Mouse (Mus musculus) embryonic facial prominence, embryonic 11.5 days (tissue): ENCODE data around the gene Zbtb21. TPM values are rescaled to one million over a fixed set of nuclear protein-coding genes. Genes with fewer than 3 reads are reported as not detected.

ENCODE experiments used
- ATAC-seq: fragments of 200-750 bp; cut with Nextera tagmentation; replicated peaks from 2 replicates; pipeline ENCODE4 v1.8.0; 2017; ENCODE audit warnings: low read depth; ENCODE audit not compliant: insufficient number of reproducible peaks, low FRiP score, low TSS enrichment
- DNase-seq: peaks from one replicate; pipeline ENCODE4 v3.0.0-alpha.2; 2015; ENCODE audit warnings: low spot score
- H3K27ac ChIP-seq: fragments of 300-500 bp; sonication (generic); replicated peaks from 2 replicates; pipeline ENCODE4 v1.5.1; 2014; ENCODE audit warnings: mild to moderate bottlenecking, low read depth, low read length, control low read depth
- H3K27me3 ChIP-seq: fragments of 300-500 bp; sonication (generic); 2 replicates; pipeline ENCODE4 v1.6.1; 2014; ENCODE audit warnings: mild to moderate bottlenecking, low read length, moderate library complexity, mixed read lengths; ENCODE audit not compliant: control insufficient read depth, insufficient read depth
- H3K36me3 ChIP-seq: fragments of 300-500 bp; sonication (generic); replicated peaks from 2 replicates; pipeline ENCODE4 v1.6.1; 2014; ENCODE audit warnings: low read depth, mild to moderate bottlenecking, low read length, moderate library complexity, mixed read lengths; ENCODE audit not compliant: control insufficient read depth, insufficient read depth
- H3K4me1 ChIP-seq: fragments of 300-500 bp; sonication (generic); 2 replicates; pipeline ENCODE4 v1.6.1; 2014; ENCODE audit warnings: low read length, mixed read lengths; ENCODE audit not compliant: control insufficient read depth, insufficient read depth
- H3K4me2 ChIP-seq: fragments of 300-500 bp; sonication (generic); 2 replicates; pipeline ENCODE4 v1.6.1; 2014; ENCODE audit warnings: low read depth, mild to moderate bottlenecking, control low read depth, low read length, moderate library complexity
- H3K4me3 ChIP-seq: fragments of 300-500 bp; sonication (generic); 2 replicates; pipeline ENCODE4 v1.5.1; 2014; ENCODE audit warnings: low read depth, low read length, control low read depth
- H3K9ac ChIP-seq: fragments of 300-500 bp; sonication (generic); replicated peaks from 2 replicates; pipeline ENCODE4 v1.6.1; 2014; ENCODE audit warnings: mild to moderate bottlenecking, control low read depth, low read length
- H3K9me3 ChIP-seq: fragments of 300-500 bp; sonication (generic); replicated peaks from 2 replicates; pipeline ENCODE4 v1.6.1; 2016; ENCODE audit warnings: mild to moderate bottlenecking, low read length, inconsistent platforms, mixed read lengths; ENCODE audit not compliant: control insufficient read depth
- WGBS: fragments of 180-500 bp; shearing (Covaris S2); extraction: QIAGEN DNeasy Blood & Tissue Kit; methylation state at CpG from one replicate; pipeline ENCODE4 v1.1.7; 2014; 5-methylcytosine and 5-hydroxymethylcytosine counted together
- polyA plus RNA-seq: library from polyadenylated mRNA; unstranded; fragments of >200 nt; fragmentation: Nextera tagmentation; extraction: Ambion mirVana; gene quantifications from 2 replicates; pipeline ENCODE4 v1.2.1, GENCODE M21; 2014

Zbtb21 gene
- polyA plus RNA-seq, 1 experiment from 2014 or later = 14.2 TPM

GRCm38 (mm10) chr16:97981362-97981761 is 18.9 kb upstream of the Zbtb21 start:
- Histone ChIP-seq H3K27ac (no peak overlapping the region), H3K4me3 (no peak overlapping the region), H3K9me3 (no peaks in the 10 kb centered on the region), H3K9ac (no peak overlapping the region), H3K4me1 (no peaks in the 10 kb centered on the region), H3K36me3 (no peaks in the 10 kb centered on the region), H3K27me3 (no peaks in the 10 kb centered on the region), H3K4me2 (no peak overlapping the region)
- WGBS = 85% methylated on average over 1 of the region's 1 CpGs
- ATAC-seq (no peak), DNase-seq (no peak)

DNA sequence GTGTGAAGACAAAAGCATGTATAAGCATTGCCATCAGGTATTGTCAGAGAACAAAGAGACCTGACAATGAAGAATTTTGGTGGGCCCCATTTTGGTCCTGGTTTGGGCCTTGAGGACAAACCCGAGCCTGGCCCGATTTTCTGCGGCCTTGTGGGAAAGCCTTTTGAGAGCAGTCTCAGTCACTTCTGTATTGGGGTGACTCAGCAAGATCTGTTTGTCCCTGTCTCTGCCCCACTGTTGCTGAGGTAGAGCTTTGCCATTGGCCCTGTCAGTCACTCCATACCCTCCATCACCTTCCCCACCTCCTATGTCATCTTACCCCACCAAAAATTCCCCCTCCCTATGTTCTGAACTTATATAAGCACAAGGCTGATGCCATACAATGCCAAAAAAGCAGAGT is 15.3 kb upstream of the Zbtb21 start:
- H3K9me3 ChIP-seq = no peaks in the 10 kb centered on the region
- no peaks in the 10 kb centered on the region for H3K36me3 ChIP-seq
- H3K9ac ChIP-seq = no peak overlapping the region
- ATAC-seq (no peak), DNase-seq (no peak)
- no peak overlapping the region for H3K4me2 ChIP-seq
- H3K27ac ChIP-seq = no peak overlapping the region
- no peaks in the 10 kb centered on the region for H3K4me1 ChIP-seq
- H3K27me3 ChIP-seq = no peaks in the 10 kb centered on the region
- H3K4me3 ChIP-seq = no peak overlapping the region
- 93% methylated on average over 3 of the region's 3 CpGs for WGBS

GRCm38 (mm10) chr16:97977277-97977676 is 14.9 kb upstream of the Zbtb21 start:
- Histone ChIP-seq H3K4me3 (no peak overlapping the region), H3K4me2 (no peak overlapping the region), H3K4me1 (no peaks in the 10 kb centered on the region), H3K36me3 (no peaks in the 10 kb centered on the region), H3K27me3 (no peaks in the 10 kb centered on the region), H3K27ac (no peak overlapping the region), H3K9me3 (no peaks in the 10 kb centered on the region), H3K9ac (no peak overlapping the region)
- DNase-seq (no peak), ATAC-seq (no peak)
- 56% methylated on average over 1 of the region's 1 CpGs for WGBS

GRCm38 (mm10) chr16:97963956-97964540 is 1.6 kb upstream of the Zbtb21 start:
- no peak for ATAC-seq
- Histone ChIP-seq H3K4me3 (no peak overlapping the region), H3K36me3 (no peaks in the 10 kb centered on the region), H3K9me3 (no peaks in the 10 kb centered on the region), H3K27me3 (no peaks in the 10 kb centered on the region), H3K4me2 (no peak overlapping the region), H3K27ac (no peak overlapping the region), H3K4me1 (no peaks in the 10 kb centered on the region), H3K9ac (no peak overlapping the region)
- DNase-seq = no peak
- 80% methylated on average over 3 of the region's 3 CpGs for WGBS

DNA sequence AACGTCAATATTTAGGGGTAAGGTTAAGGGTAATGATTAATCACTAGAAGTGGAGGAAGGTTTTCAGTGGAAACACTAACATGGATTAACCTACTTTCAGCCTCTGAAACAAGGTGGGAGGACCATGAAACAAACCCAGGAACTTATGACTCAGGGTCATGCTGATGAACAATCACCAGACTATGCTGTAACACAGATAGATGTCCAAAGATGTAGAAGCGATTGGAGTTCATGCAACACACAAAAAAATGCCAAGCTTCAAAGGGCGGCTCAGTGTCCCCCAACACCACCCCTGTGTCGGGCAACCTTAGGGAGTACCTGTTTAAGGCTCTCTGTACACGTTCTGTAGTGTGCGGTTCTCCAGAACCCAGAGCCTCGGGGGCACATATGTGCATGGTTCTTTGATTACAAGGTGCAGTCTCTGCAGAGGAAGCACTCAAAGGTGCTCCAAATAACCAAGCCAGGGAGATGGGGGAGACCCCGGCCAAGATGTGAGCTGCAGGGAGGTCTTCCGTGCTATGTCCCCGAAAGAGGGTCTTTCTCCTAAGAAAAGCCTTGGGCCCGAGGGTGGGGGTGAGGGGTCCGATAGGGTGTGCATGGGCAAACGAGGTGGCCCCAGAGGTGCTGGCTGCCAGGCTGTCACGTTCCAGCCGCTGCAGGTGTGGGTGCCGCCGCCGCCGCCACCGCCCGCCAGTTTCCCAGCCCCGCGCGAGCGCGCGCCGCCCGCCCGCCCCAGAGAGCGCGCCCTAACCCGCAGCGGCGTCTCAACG is 856 bp downstream of the Zbtb21 start:
- H3K4me1 ChIP-seq = no peaks in the 10 kb centered on the region
- 10% methylated on average over 36 of the region's 36 CpGs for whole genome bisulfite sequencing
- peak overlapping the region; percentile 81 for H3K4me3 ChIP-seq
- peak overlapping the region; percentile 62 for H3K4me2 ChIP-seq
- H3K9ac ChIP-seq = peak overlapping the region; percentile 83
- no peaks in the 10 kb centered on the region for H3K9me3 ChIP-seq
- H3K27ac ChIP-seq = peak overlapping the region; percentile 88
- ATAC-seq = peak; percentile 45
- H3K27me3 ChIP-seq = no peaks in the 10 kb centered on the region
- H3K36me3 ChIP-seq = no peaks in the 10 kb centered on the region
- no peak for DNase-seq

- Histone ChIP-seq H3K4me1 (no peaks in the 10 kb centered on the region), H3K4me2 (no peak overlapping the region), H3K36me3 (no peaks in the 10 kb centered on the region), H3K27me3 (no peaks in the 10 kb centered on the region), H3K9me3 (no peaks in the 10 kb centered on the region), H3K4me3 (no peak overlapping the region), H3K9ac (no peak overlapping the region), H3K27ac (no peak overlapping the region)
- 94% methylated on average over 3 of the region's 3 CpGs for WGBS
- no peak for ATAC-seq
- DNase-seq = no peak
Measured at GRCm38 (mm10) chr16:97960348-97960747, 2.1 kb downstream of the Zbtb21 start.

GRCm38 (mm10) chr16:97958401-97958973 is 3.9 kb downstream of the Zbtb21 start:
- H3K4me1 ChIP-seq = no peaks in the 10 kb centered on the region
- DNase-seq (no peak), ATAC-seq (no peak)
- no peaks in the 10 kb centered on the region for H3K27me3 ChIP-seq
- H3K4me3 ChIP-seq = no peak overlapping the region
- H3K36me3 ChIP-seq = no peaks in the 10 kb centered on the region
- no peak overlapping the region for H3K4me2 ChIP-seq
- no peak overlapping the region for H3K27ac ChIP-seq
- no peak overlapping the region for H3K9ac ChIP-seq
- H3K9me3 ChIP-seq = no peaks in the 10 kb centered on the region

DNA sequence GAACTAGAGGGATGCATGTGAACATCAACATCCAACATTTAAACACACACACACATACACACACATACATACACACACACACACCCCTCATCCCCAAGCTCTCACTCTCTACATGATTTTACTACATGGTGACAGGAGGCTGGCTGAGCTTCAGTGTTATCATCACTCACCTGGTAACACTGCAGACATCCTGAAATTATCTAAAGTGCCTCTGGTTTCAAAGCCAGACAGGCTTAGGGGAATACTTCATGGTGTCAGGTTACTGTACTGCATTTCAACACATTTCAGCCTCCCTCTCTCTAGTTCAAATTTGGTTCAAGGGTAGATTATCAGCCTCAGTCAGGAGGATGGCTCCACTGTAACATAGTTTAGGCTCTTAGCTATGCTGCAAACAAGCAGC is 4.8 kb downstream of the Zbtb21 start:
- Histone ChIP-seq H3K36me3 (no peaks in the 10 kb centered on the region), H3K9me3 (no peaks in the 10 kb centered on the region), H3K9ac (no peak overlapping the region), H3K4me3 (no peak overlapping the region), H3K4me1 (no peaks in the 10 kb centered on the region), H3K27ac (no peak overlapping the region), H3K4me2 (no peak overlapping the region), H3K27me3 (no peaks in the 10 kb centered on the region)
- peak; percentile 14 for DNase-seq
- no peak for ATAC-seq
